Mouse (Mus musculus) hindbrain, embryonic 12.5 days (tissue): ENCODE measurements around the gene Sorcs1. TPM values are rescaled to one million over a fixed set of nuclear protein-coding genes. Genes with fewer than 3 reads are reported as not detected.

Experiments used
- ATAC-seq: fragments of 200-750 bp; cut with Nextera tagmentation; 2 replicates; pipeline ENCODE4 v1.8.0; 2017; ENCODE audit warnings: moderate TSS enrichment; ENCODE audit not compliant: low FRiP score
- H3K27ac ChIP-seq: fragments of 300-500 bp; sonication (generic); 2 replicates; pipeline ENCODE4 v1.5.1; 2016; ENCODE audit warnings: mild to moderate bottlenecking
- H3K27me3 ChIP-seq: fragments of 300-500 bp; sonication (generic); 2 replicates; pipeline ENCODE4 v1.6.1; 2016; ENCODE audit warnings: mild to moderate bottlenecking
- H3K36me3 ChIP-seq: fragments of 300-500 bp; sonication (generic); 2 replicates; pipeline ENCODE4 v1.6.1; 2016; ENCODE audit warnings: mild to moderate bottlenecking
- H3K4me1 ChIP-seq: fragments of 300-500 bp; sonication (generic); 2 replicates; pipeline ENCODE4 v1.6.1; 2016
- H3K4me2 ChIP-seq: fragments of 300-500 bp; sonication (generic); replicated peaks from 2 replicates; pipeline ENCODE4 v1.6.1; 2016; ENCODE audit warnings: mild to moderate bottlenecking
- H3K4me3 ChIP-seq: fragments of 300-500 bp; sonication (generic); 2 replicates; pipeline ENCODE4 v1.5.1; 2016; ENCODE audit warnings: mild to moderate bottlenecking
- H3K9ac ChIP-seq: fragments of 300-500 bp; sonication (generic); 2 replicates; pipeline ENCODE4 v1.6.1; 2016; ENCODE audit warnings: mild to moderate bottlenecking, moderate library complexity
- H3K9me3 ChIP-seq: fragments of 300-500 bp; sonication (generic); replicated peaks from 2 replicates; pipeline ENCODE4 v1.6.1; 2016; ENCODE audit warnings: mild to moderate bottlenecking
- WGBS: fragments of 180-500 bp; shearing (Covaris S2); methylation state at CpG from one replicate; pipeline ENCODE4 v1.1.7; 2016; 5-methylcytosine and 5-hydroxymethylcytosine counted together
- polyA plus RNA-seq: library from polyadenylated mRNA; unstranded; fragments of >200 nt; fragmentation: Nextera tagmentation; extraction: Ambion mirVana; gene quantifications from 2 replicates; pipeline ENCODE4 v1.2.1, GENCODE M21; 2016

Gene Sorcs1
- 10.7 and 11.4 TPM in 2 replicates for polyA plus RNA-seq

DNA sequence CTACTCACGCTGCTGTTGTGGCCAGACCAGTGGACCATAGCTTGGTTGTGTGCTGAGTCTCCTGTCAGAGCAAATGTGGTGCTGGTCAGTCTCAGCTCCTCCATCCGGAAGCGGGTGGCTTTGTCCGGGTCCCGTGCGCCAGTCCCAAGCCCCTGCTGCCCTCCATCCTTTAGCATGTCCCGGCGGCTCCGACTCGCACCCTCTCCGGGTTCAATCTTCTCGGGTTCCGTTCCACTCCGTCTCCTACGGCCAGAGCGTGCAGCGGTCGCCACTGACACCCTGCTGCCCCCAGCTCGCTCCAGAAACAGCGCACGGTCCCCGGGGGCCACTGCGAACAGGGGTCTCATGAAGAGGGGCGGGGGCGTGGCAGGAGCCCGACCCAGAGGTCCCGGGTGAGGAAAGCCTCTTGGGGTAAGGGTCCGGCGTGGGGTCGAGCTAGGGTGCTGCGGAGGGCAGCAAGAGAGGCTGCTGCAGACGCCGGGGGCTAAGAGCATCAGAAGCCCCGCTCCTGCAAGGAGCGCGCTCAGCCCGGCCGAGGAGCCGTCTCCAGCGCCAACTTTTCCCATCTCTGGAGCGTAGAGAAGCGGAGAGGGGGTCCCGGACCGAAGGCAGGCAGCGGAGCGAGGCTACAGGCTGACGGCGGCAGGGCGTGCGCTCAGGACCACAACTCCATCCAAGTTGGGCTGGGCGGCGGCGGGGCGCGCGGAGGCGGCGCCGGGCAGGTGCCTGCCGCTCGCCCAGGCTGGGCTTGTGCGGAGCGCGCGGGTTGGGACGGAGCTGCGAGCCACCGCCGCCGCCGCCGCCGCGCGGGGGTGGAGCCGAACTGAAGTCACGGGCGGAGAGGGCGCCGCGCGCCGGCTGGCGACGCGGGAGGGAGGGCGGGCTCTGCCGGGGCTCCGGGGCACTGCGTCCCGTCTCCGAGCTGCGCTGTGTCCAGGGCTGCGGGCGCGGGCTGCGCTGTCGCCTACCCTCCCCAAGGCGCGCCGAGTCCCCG is at the start of gene Sorcs1:
Gene Sorcs1, minus strand, starts transcription at position 744 of the 994 bp plus-strand sequence.
- no peaks in the 10 kb centered on the region for H3K36me3 ChIP-seq
- H3K9me3 ChIP-seq = no peaks in the 10 kb centered on the region
- ATAC-seq = peak; percentile 93
- peaks cover 3% of the 10 kb centered on the region; the same call in 1 of the 2 replicates for H3K27me3 ChIP-seq
- H3K9ac ChIP-seq = peak within 1 kb of the TSS; percentile 72
- peak within 1 kb of the TSS; percentile 65 for H3K27ac ChIP-seq
- peak within 1 kb of the TSS; percentile 65 for H3K4me3 ChIP-seq
- H3K4me1 ChIP-seq = peaks cover 9% of the 10 kb centered on the region; the same call in 1 of the 2 replicates
- under 1% methylated on average over 81 of the region's 102 CpGs for WGBS
- peak within 1 kb of the TSS; percentile 89 for H3K4me2 ChIP-seq

DNA sequence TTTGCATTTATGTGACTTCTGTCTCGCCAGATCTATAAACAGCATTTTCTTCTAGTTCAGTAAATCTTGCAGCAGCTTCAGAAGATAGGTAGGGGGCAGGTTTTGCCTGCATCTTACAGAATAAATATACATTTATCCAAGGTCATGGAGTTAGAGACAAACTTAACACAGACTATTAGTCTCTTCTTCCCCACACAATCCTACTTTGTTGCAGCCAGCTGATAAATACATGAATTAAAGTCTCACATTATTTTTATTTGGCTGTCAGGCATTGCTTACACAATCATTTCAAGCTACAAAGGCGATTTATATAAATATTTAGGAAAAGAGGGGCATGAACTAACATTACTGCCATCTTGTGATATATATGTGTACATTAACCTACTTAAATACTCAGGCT is 4.8 kb upstream of the Sorcs1 start:
- no peaks in the 10 kb centered on the region for H3K36me3 ChIP-seq
- H3K4me3 ChIP-seq = no peak overlapping the region
- no peaks in the 10 kb centered on the region for H3K9me3 ChIP-seq
- no peak overlapping the region for H3K9ac ChIP-seq
- H3K4me2 ChIP-seq = no peak overlapping the region
- no peaks in the 10 kb centered on the region for H3K27me3 ChIP-seq
- WGBS = 73% methylated on average over 2 of the region's 2 CpGs
- ATAC-seq = no peak
- no peak overlapping the region for H3K27ac ChIP-seq
- H3K4me1 ChIP-seq = no peaks in the 10 kb centered on the region; the same call in 1 of the 2 replicates

DNA sequence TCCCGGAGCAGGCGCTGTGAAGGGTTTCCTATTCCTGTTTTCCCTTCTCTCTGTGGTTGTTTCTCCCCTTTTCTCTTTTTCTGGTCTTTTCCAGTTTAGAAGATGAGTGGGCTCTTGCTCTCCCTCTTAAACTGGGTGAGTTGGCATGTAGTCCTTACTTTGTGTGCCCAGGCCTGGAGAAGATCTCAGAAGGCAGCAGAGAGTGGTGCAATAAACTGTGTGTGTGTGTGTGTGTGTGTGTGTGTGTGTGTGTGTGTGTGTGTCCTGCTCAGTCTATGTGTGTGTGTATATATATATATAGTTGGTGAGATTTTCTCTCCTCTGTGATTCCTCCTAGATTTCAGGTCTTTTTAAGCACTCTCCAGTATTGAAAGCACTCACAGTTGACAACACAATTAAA is 500 bp upstream of the Sorcs1 start:
- Histone ChIP-seq H3K4me3 (peak overlapping the region; percentile 65), H3K9ac (peak overlapping the region; percentile 72), H3K4me1 (peaks cover 9% of the 10 kb centered on the region; the same call in 1 of the 2 replicates), H3K9me3 (no peaks in the 10 kb centered on the region), H3K27ac (no peak overlapping the region; the same call in 1 of the 2 replicates), H3K4me2 (peak overlapping the region; percentile 89), H3K27me3 (peaks cover 3% of the 10 kb centered on the region; the same call in 1 of the 2 replicates), H3K36me3 (no peaks in the 10 kb centered on the region)
- WGBS = 0% methylated on average over 2 of the region's 2 CpGs
- peak; percentile 46 for ATAC-seq

DNA sequence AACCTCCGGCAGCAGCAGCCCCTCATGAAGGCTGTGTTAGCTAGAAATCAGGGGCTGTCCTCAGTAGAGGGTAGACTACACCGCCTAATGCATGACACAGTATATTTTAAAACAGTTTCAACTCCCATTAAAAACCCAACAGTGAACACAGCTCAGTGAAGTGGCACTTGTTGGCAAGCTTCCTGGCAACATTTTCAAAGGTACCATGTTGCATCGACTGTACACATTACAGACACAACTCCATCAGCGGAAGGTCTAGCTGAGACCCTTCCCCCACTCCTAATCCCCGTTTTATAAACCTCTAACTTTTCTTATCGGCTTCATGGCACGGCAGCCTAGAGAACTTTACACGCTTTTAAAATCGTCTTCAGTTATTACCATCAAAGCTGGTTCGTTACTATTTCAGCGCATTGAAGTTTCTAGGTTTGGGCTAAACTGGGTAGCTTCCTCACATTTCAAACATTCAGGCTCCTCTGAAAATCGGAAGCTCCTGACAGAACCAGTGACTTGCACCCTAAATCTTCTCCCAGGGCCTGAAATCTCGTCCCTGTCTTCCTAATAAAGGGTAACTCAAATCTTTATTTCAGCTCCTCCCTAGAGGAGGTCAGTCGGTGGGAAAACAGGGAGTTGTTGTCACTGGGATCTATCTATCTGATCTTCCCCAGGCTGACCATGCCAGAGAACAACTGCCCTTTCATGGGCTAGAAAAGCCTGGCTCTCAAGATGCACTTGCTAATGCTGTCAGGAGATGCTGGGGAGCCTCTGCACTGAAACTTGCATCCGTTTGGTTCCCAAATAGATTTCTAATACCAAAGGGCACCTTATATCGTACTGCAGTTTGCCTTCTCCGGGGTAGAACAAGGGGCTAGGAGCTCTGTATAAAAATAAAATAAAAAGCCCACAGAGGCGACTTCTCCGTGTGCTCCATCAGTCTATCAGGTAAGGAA is 1.6 kb downstream of the Sorcs1 start:
- ATAC-seq = no peak
- Histone ChIP-seq H3K27me3 (peaks cover 3% of the 10 kb centered on the region; the same call in 1 of the 2 replicates), H3K4me2 (peak overlapping the region; percentile 89), H3K9ac (peak overlapping the region; percentile 72; the same call in 1 of the 2 replicates), H3K9me3 (no peaks in the 10 kb centered on the region), H3K36me3 (no peaks in the 10 kb centered on the region), H3K4me1 (peaks cover 9% of the 10 kb centered on the region; the same call in 1 of the 2 replicates), H3K27ac (no peak overlapping the region), H3K4me3 (peak overlapping the region; percentile 65)
- WGBS = 42% methylated on average over 19 of the region's 19 CpGs

DNA sequence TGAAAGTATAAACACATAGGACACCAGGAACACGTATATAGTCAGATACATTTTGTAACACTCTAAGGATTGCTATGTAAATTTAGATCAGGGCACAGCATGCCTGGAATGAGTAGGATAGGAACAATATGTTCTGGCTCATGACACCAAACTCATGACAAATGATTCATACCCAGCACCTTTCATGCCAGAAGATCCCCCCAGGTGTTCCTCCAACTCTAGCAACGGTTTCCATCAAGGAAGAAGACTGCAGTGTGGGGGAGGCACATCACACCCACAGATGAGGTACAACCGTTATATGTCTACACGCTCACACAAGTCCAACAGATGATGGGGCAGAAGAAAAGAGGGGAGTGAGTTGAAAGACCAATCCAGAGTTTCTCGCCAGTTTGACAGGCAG is 3.5 kb downstream of the Sorcs1 start:
- H3K9me3 ChIP-seq = no peaks in the 10 kb centered on the region
- H3K4me1 ChIP-seq = peaks cover 9% of the 10 kb centered on the region; the same call in 1 of the 2 replicates
- no peak overlapping the region for H3K4me3 ChIP-seq
- 85% methylated on average over 5 of the region's 5 CpGs for WGBS
- no peaks in the 10 kb centered on the region for H3K36me3 ChIP-seq
- H3K4me2 ChIP-seq = no peak overlapping the region
- H3K27me3 ChIP-seq = peaks cover 3% of the 10 kb centered on the region; the same call in 1 of the 2 replicates
- no peak overlapping the region for H3K9ac ChIP-seq
- no peak for ATAC-seq
- no peak overlapping the region for H3K27ac ChIP-seq

DNA sequence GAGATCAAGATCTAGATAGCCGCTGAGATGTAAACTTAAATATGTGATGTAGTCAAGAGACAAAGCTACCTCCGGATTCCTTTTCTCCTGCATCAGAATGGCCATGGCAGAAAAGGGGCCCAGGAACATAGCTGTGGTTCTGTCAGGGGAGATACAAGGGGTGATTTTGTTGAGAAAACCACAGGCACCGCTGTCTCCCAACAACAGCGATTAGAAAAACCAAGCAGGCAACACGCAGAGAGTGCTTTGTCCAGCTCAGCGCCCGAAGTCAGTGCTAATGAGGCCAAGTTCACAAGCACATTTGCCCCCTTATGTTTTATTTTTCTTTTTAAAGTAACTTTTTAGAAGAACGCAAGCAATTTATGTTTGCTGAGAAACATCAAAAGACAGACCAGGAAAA is 10.9 kb downstream of the Sorcs1 start:
- no peak overlapping the region for H3K4me3 ChIP-seq
- H3K4me1 ChIP-seq = no peaks in the 10 kb centered on the region
- H3K9ac ChIP-seq = no peak overlapping the region
- 61% methylated on average over 8 of the region's 8 CpGs for WGBS
- no peak overlapping the region for H3K27ac ChIP-seq
- no peak for ATAC-seq
- no peaks in the 10 kb centered on the region for H3K36me3 ChIP-seq
- no peaks in the 10 kb centered on the region for H3K9me3 ChIP-seq
- no peaks in the 10 kb centered on the region for H3K27me3 ChIP-seq
- H3K4me2 ChIP-seq = no peak overlapping the region

DNA sequence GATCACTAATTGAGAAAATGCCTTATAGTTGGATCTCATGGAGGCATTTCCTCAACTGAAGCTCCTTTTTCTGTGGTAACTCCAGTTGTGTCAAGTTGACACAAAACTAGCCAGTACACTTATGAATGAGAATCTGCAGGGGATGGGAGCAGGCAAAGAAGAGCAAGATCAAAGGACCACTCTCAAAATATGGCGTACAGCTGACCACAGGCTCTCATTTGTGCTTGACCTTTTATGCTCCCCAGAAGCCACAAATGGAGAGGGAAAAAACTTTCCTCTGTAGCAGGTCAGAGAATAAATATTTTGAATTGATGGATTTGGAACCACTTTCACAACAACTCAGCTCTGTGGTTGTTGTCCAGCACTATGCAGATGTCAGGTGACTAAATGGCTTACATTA is 14.1 kb downstream of the Sorcs1 start:
- Histone ChIP-seq H3K4me3 (no peak overlapping the region), H3K27me3 (no peaks in the 10 kb centered on the region), H3K9me3 (no peaks in the 10 kb centered on the region), H3K4me1 (no peaks in the 10 kb centered on the region), H3K9ac (no peak overlapping the region), H3K27ac (no peak overlapping the region), H3K36me3 (no peaks in the 10 kb centered on the region), H3K4me2 (no peak overlapping the region)
- ATAC-seq = no peak
- 54% methylated on average over 1 of the region's 1 CpGs for WGBS

DNA sequence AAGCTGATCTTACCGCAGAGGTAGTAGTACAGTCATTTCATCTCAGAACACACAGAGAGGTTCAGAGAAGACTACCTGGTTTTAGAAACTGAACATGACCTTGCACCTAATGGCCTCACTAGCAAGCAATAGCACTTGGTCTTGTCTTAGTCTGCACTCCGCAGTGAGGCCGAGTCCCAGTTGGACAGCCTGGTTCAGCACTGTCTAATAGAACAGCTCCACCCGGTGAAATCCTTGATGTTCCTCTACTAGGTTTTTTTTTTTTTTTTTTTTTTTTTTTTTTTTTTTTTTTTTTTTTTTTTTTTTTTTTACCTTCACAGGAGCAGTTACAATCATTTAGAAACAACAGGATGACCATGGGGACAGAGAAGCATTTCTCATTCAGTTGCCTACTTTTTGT is 19.3 kb downstream of the Sorcs1 start:
- Histone ChIP-seq H3K4me2 (no peak overlapping the region), H3K4me3 (no peak overlapping the region), H3K27ac (no peak overlapping the region), H3K9ac (no peak overlapping the region), H3K27me3 (no peaks in the 10 kb centered on the region), H3K36me3 (no peaks in the 10 kb centered on the region), H3K4me1 (no peaks in the 10 kb centered on the region), H3K9me3 (no peaks in the 10 kb centered on the region)
- ATAC-seq = no peak
- WGBS = 84% methylated on average over 4 of the region's 4 CpGs

DNA sequence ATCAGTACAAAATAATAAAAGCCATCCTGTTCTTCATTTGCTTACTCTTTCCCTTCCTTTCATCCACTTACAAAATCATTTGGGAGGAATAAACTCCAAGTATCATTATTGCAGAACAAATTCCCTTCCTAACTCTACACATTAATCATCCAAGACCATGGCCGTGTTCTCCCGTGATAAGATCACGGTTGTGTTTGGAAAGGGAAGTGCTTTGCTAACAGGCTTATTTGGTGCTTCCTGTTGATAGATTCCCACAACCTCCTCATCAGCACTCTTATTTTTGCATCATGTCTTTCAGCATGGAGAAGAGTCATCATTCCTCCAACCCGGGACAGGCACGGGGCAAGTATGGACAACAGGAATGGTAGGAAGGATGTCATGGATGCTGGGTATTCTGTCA is 25.7 kb downstream of the Sorcs1 start:
- no peaks in the 10 kb centered on the region for H3K27me3 ChIP-seq
- H3K36me3 ChIP-seq = no peaks in the 10 kb centered on the region
- no peaks in the 10 kb centered on the region for H3K9me3 ChIP-seq
- no peaks in the 10 kb centered on the region for H3K4me1 ChIP-seq
- no peak overlapping the region for H3K4me3 ChIP-seq
- no peak overlapping the region for H3K4me2 ChIP-seq
- 89% methylated on average over 5 of the region's 5 CpGs for WGBS
- no peak overlapping the region for H3K27ac ChIP-seq
- ATAC-seq = no peak
- no peak overlapping the region for H3K9ac ChIP-seq

DNA sequence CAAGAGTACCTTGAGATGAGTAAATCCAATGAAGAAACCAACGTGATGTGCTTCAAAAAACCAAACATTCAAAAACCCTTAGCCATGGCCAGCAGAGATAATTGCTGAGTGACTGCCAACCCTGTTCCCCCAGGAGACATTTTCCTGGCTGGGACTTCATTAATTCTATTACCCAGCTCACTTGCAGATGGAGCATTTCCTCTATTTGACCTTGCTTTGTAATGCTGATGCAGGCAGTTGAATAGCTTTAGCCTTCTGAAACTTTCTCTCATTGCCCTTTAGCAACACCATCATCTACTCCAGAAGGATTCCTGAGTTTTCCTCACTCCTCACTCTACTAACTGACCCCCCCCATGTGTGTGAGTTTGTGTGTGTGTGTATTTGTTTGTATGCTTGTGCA is 34.6 kb downstream of the Sorcs1 start:
- Histone ChIP-seq H3K9ac (no peak overlapping the region), H3K9me3 (no peaks in the 10 kb centered on the region), H3K4me3 (no peak overlapping the region), H3K36me3 (no peaks in the 10 kb centered on the region), H3K4me2 (no peak overlapping the region), H3K27ac (no peak overlapping the region), H3K4me1 (peaks cover 8% of the 10 kb centered on the region), H3K27me3 (no peaks in the 10 kb centered on the region)
- WGBS = 44% methylated on average over 1 of the region's 1 CpGs
- no peak for ATAC-seq

DNA sequence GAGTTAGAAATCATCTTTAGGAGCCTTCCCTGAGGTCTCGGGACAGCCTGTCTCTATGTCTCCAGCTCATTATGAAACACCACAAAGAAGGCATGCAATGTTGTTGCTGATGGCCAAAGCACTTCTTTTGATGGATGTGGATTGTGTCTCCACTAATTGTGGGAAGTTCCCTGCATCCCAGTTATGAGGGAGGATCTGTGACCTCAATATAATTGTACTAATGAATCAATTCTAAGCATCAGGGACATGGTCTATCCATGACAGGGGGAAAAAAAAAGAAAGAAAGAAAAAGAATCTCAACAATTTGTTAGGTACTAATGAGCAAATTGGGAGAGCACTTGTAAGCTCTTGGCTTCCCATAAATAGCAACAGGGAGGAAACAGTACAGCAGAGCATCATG is 36.3 kb downstream of the Sorcs1 start:
- no peak overlapping the region for H3K9ac ChIP-seq
- H3K4me2 ChIP-seq = no peak overlapping the region
- no peak overlapping the region for H3K4me3 ChIP-seq
- peaks cover 8% of the 10 kb centered on the region for H3K4me1 ChIP-seq
- no peaks in the 10 kb centered on the region for H3K36me3 ChIP-seq
- ATAC-seq = no peak
- no peak overlapping the region for H3K27ac ChIP-seq
- H3K9me3 ChIP-seq = no peaks in the 10 kb centered on the region
- WGBS = 74% methylated on average over 1 of the region's 1 CpGs
- no peaks in the 10 kb centered on the region for H3K27me3 ChIP-seq
